Comparison of ENCODE assay signal across 10 mouse cellular contexts in the genomic region with DNA sequence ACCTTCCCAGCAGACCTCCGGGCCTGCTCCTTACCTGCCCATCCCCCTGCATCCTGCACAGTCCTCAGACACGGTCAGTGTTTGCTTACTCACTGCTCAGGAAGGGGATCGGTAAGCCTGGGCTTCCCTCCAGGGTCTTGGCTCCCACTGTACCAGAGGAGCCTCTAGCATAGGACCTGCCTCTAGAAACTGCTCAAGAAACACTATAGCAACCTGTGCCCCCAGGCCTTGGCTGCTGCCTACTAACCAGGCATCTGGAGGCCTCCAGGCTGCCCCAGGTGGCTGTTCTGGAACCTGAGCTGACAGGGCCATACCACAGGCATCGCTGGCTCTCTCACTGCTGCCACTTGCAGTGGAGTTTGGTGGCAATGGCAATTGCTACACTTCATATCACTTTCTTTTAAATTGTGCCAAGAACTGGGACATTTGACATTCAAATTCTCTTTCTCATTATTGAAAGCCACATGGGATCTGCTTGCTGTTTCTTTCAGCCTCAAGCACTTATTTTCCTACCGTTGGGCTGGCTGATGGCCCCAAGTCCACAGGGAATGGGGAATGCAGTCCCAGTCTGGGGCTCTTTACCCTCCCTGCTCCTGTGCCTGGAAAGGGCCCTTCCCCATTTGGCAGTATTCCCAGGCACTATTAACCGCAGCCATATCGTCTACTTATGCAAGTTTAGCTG. TPM values are rescaled to one million over a fixed set of nuclear protein-coding genes. Genes with fewer than 3 reads are reported as not detected.
A peak's percentile ranks its signal among the peaks of the same experiment; 100 is the strongest.
DNase-seq lines count a peak whose midpoint lies in the region; ATAC-seq lines count a peak whose summit lies in the region.
"Had no signal": no experiment of that assay in that cellular context is flagged by ENCODE, and none has a peak within 500 bp of the region (broad histone marks: within the 10 kb centered on the region; RNA-seq: fewer than 3 reads in every experiment).

No protein-coding gene starts in this region.

- peak; percentile 67 for ATAC-seq in lung, embryonic 16.5 days (ENCODE audit: low read depth)
- peak; percentile 34 to 69 for ATAC-seq in hematopoietic stem cell, adult 5-6 weeks (replicated peaks in 1 of 2; ENCODE audit: insufficient read depth in 1 of 2, low FRiP score in 2 of 2, low TSS enrichment in 1 of 2, low read depth in 1 of 2, poor library complexity in 2 of 2, severe bottlenecking in 2 of 2)
- ATAC-seq in neural tube, embryonic 13.5 days (ENCODE audit: low read depth), result peak; percentile 62
- no peak for ATAC-seq in activated CD4-positive, CD25-positive, alpha-beta regulatory T cell, adult 4 months

- no peak overlapping the region for H3K4me3 ChIP-seq in lung, embryonic 16.5 days (ENCODE audit: low read length)
- H3K4me3 ChIP-seq in neural tube, embryonic 13.5 days, result no peak overlapping the region

- H3K4me2 ChIP-seq in lung, embryonic 16.5 days (ENCODE audit: low read depth, low read length), result no peak overlapping the region
- H3K4me2 ChIP-seq in neural tube, embryonic 13.5 days, result no peak overlapping the region

- no peak overlapping the region; the same call in 1 of the 2 replicates for H3K9ac ChIP-seq in lung, embryonic 16.5 days (ENCODE audit: low read length)
- no peak overlapping the region for H3K9ac ChIP-seq in neural tube, embryonic 13.5 days

- peaks cover 18% of the 10 kb centered on the region for H3K4me1 ChIP-seq in lung, embryonic 16.5 days (replicated peaks; ENCODE audit: control insufficient read depth, insufficient read depth, low read length)
- H3K4me1 ChIP-seq in neural tube, embryonic 13.5 days (replicated peaks), result peaks cover 35% of the 10 kb centered on the region

- peak; percentile 45 to 50 for DNase-seq in cerebellum, postnatal 10 days
- no peak for DNase-seq in cerebellum, postnatal 4 days (ENCODE audit: low spot score in 2 of 2)
- no peak for DNase-seq in lung, postnatal 25 days (ENCODE audit: low spot score)
- DNase-seq in left cerebral cortex, postnatal 14 days (ENCODE audit: low spot score in 2 of 2), result no peak
- DNase-seq: B cell, adult 2 months; cerebellum, postnatal 36 days had no signal

- no peaks in the 10 kb centered on the region for H3K36me3 ChIP-seq in lung, embryonic 16.5 days (ENCODE audit: control insufficient read depth, insufficient read depth, low read length)
- no peaks in the 10 kb centered on the region for H3K36me3 ChIP-seq in neural tube, embryonic 13.5 days

- 18% methylated on average over 7 of the region's 7 CpGs for WGBS in lung, embryonic 16.5 days
- WGBS in neural tube, embryonic 13.5 days, result 37% methylated on average over 7 of the region's 7 CpGs

- H3K9me3 ChIP-seq in lung, embryonic 16.5 days (ENCODE audit: control insufficient read depth, low read length), result no peaks in the 10 kb centered on the region
- H3K9me3 ChIP-seq in neural tube, embryonic 13.5 days, result no peaks in the 10 kb centered on the region

- peak overlapping the region; percentile 36 for H3K27ac ChIP-seq in lung, embryonic 16.5 days (ENCODE audit: low read length)
- peak overlapping the region; percentile 78 for H3K27ac ChIP-seq in neural tube, embryonic 13.5 days (replicated peaks)

- no peaks in the 10 kb centered on the region for H3K27me3 ChIP-seq in lung, embryonic 16.5 days (ENCODE audit: control insufficient read depth, insufficient read depth, low read depth, low read length)
- H3K27me3 ChIP-seq in neural tube, embryonic 13.5 days, result no peaks in the 10 kb centered on the region

- intact Hi-C loops in left cerebral cortex, postnatal 14 days (cut with DNase I), result no loop called here

RNA-seq across cellular contexts. Expression of gene Tkt, which starts 38.8 kb away (rescaled TPM):
- 244 and 251 TPM in 2 replicates for polyA plus RNA-seq in lung, embryonic 16.5 days (2015; fragmentation: Nextera tagmentation; extraction: Ambion mirVana)
- total RNA-seq in hematopoietic stem cell, adult 5-6 weeks (2017), result 412 and 462 TPM in 2 replicates
- 197 and 213 TPM in 2 replicates for polyA plus RNA-seq in neural tube, embryonic 13.5 days (2015; fragmentation: Nextera tagmentation; extraction: Ambion mirVana)
- 100 to 1,000 TPM; 180 to 266 TPM for polyA plus RNA-seq in activated CD4-positive, CD25-positive, alpha-beta regulatory T cell, adult 4 months (2017; shearing (Covaris generic))
- total RNA-seq in left cerebral cortex, postnatal 14 days (2021), result 100 to 1,000 TPM; 171 to 188 TPM

RNA-seq across cellular contexts. Expression of gene Prkcd, which starts 39.1 kb away (rescaled TPM):
- polyA plus RNA-seq in lung, embryonic 16.5 days (2015; fragmentation: Nextera tagmentation; extraction: Ambion mirVana), result 53.4 and 55.4 TPM in 2 replicates
- total RNA-seq in hematopoietic stem cell, adult 5-6 weeks (2017), result 98.0 and 125 TPM in 2 replicates
- 55.1 and 63.4 TPM in 2 replicates for polyA plus RNA-seq in neural tube, embryonic 13.5 days (2015; fragmentation: Nextera tagmentation; extraction: Ambion mirVana)
- 10 to 100 TPM; 29.4 to 30.1 TPM for polyA plus RNA-seq in activated CD4-positive, CD25-positive, alpha-beta regulatory T cell, adult 4 months (2017; shearing (Covaris generic))
- total RNA-seq in left cerebral cortex, postnatal 14 days (2021), result 10 to 100 TPM; 12.5 to 15.7 TPM

Comparison
In these comparisons a context has a peak if more than half of its experiments do, and no peak if none do; other contexts are left out.
1. DNase-seq: peak in cerebellum, postnatal 10 days (2 of 2); none in cerebellum, postnatal 4 days (0 of 2), lung, postnatal 25 days (single experiment) and left cerebral cortex, postnatal 14 days (0 of 2).